Mouse (Mus musculus) embryonic fibroblast, embryonic 13.5 days (primary cell): ENCODE measurements around the gene Car4.

Source experiments
- CTCF ChIP-seq: IDR thresholded peaks from 2 replicates; pipeline ENCODE4 v1.5.1; 2011; ENCODE audit warnings: mild to moderate bottlenecking, control low read depth, low read length, moderate library complexity, borderline replicate concordance; ENCODE audit not compliant: insufficient read depth
- POLR2A ChIP-seq: IDR thresholded peaks from 2 replicates; pipeline ENCODE4 v1.6.1; 2011; ENCODE audit warnings: low read depth, mild to moderate bottlenecking, control low read depth, low read length, moderate library complexity

GRCm38 (mm10) chr11:84920981-84921380 is 36.6 kb upstream of the Car4 start:
- TF ChIP-seq POLR2A (no peak), CTCF (no peak)
